Mouse (Mus musculus) hindbrain, embryonic 10.5 days (tissue): ENCODE measurements around the gene Rbm34. TPM values are rescaled to one million over a fixed set of nuclear protein-coding genes. Genes with fewer than 3 reads are reported as not detected.
"Not testable (repeated sequence)": the region's sequence is repeated elsewhere in the genome, so short reads cannot be mapped to it uniquely, and the experiment has no call there.

ENCODE experiments used
- DNase-seq: peaks from one replicate; pipeline ENCODE4 v3.0.0-alpha.2; 2017; ENCODE audit warnings: low spot score
- H3K27ac ChIP-seq: fragments of 300-500 bp; sonication (generic); 2 replicates; pipeline ENCODE4 v1.5.1; 2016; ENCODE audit warnings: mild to moderate bottlenecking, moderate library complexity
- H3K27me3 ChIP-seq: fragments of 300-500 bp; sonication (generic); 2 replicates; pipeline ENCODE4 v1.6.1; 2016; ENCODE audit warnings: mild to moderate bottlenecking; ENCODE audit not compliant: poor library complexity, insufficient read depth, severe bottlenecking
- H3K36me3 ChIP-seq: fragments of 300-500 bp; sonication (generic); 2 replicates; pipeline ENCODE4 v1.6.1; 2016; ENCODE audit warnings: mild to moderate bottlenecking, moderate library complexity
- H3K4me1 ChIP-seq: fragments of 300-500 bp; sonication (generic); replicated peaks from 2 replicates; pipeline ENCODE4 v1.6.1; 2016; ENCODE audit warnings: mild to moderate bottlenecking
- H3K4me3 ChIP-seq: fragments of 300-500 bp; sonication (generic); 2 replicates; pipeline ENCODE4 v1.5.1; 2016; ENCODE audit warnings: mild to moderate bottlenecking, moderate library complexity
- H3K9me3 ChIP-seq: fragments of 300-500 bp; sonication (generic); 2 replicates; pipeline ENCODE4 v1.6.1; 2016; ENCODE audit warnings: mild to moderate bottlenecking, moderate library complexity
- WGBS: fragments of 180-500 bp; shearing (Covaris S2); methylation state at CpG from one replicate; pipeline ENCODE4 v1.1.7; 2016; 5-methylcytosine and 5-hydroxymethylcytosine counted together
- polyA plus RNA-seq: library from polyadenylated mRNA; unstranded; fragments of >200 nt; fragmentation: Nextera tagmentation; extraction: Ambion mirVana; gene quantifications from 2 replicates; pipeline ENCODE4 v1.2.1, GENCODE M21; 2016

The Rbm34 gene
- polyA plus RNA-seq, result 22.2 and 22.6 TPM in 2 replicates

- H3K4me3 ChIP-seq, result peak within 1 kb of the TSS; percentile 91
- H3K27me3 ChIP-seq, result no peaks in the 10 kb centered on the region
- peak; percentile 93 for DNase-seq
- peak within 1 kb of the TSS; percentile 86 for H3K27ac ChIP-seq
- H3K4me1 ChIP-seq, result peaks cover 16% of the 10 kb centered on the region
- WGBS, result under 1% methylated on average over 50 of the region's 50 CpGs
- no peaks in the 10 kb centered on the region for H3K9me3 ChIP-seq
- H3K36me3 ChIP-seq, result peaks cover 36% of the 10 kb centered on the region
Observed at GRCm38 (mm10) chr8:126970579-126971313, at the start of gene Rbm34. Gene Rbm34, minus strand, starts transcription at chr8:126971071.

- Histone ChIP-seq H3K9me3 (no peaks in the 10 kb centered on the region), H3K36me3 (no peaks in the 10 kb centered on the region), H3K27ac (no peak overlapping the region), H3K27me3 (no peaks in the 10 kb centered on the region), H3K4me1 (no peaks in the 10 kb centered on the region), H3K4me3 (no peak overlapping the region)
- no peak for DNase-seq
- whole genome bisulfite sequencing, result 50% methylated on average over 9 of the region's 9 CpGs
Observed at GRCm38 (mm10) chr8:127011668-127012067, 40.8 kb upstream of the Rbm34 start.

- DNase-seq, result no peak
- H3K4me1 ChIP-seq, result no peaks in the 10 kb centered on the region
- 76% methylated on average over 1 of the region's 1 CpGs for WGBS
- no peak overlapping the region for H3K27ac ChIP-seq
- no peaks in the 10 kb centered on the region for H3K36me3 ChIP-seq
- no peaks in the 10 kb centered on the region for H3K27me3 ChIP-seq
- H3K4me3 ChIP-seq, result no peak overlapping the region
- no peaks in the 10 kb centered on the region for H3K9me3 ChIP-seq
Observed at GRCm38 (mm10) chr8:126994506-126994905, 23.6 kb upstream of the Rbm34 start.

GRCm38 (mm10) chr8:126989363-126990153, 18.7 kb upstream of the Rbm34 start:
- no peaks in the 10 kb centered on the region for H3K9me3 ChIP-seq
- no peak for DNase-seq
- H3K4me3 ChIP-seq, result no peak overlapping the region
- 82% methylated on average over 5 of the region's 5 CpGs for WGBS
- no peaks in the 10 kb centered on the region for H3K36me3 ChIP-seq
- H3K4me1 ChIP-seq, result 0 out of 2 replicates have a peak, but pooled peaks cover 4% of the 10 kb centered on the region
- no peak overlapping the region for H3K27ac ChIP-seq
- H3K27me3 ChIP-seq, result no peaks in the 10 kb centered on the region

GRCm38 (mm10) chr8:126988346-126989006, 17.6 kb upstream of the Rbm34 start:
- Histone ChIP-seq H3K36me3 (no peaks in the 10 kb centered on the region), H3K4me1 (0 out of 2 replicates have a peak, but pooled peaks cover 4% of the 10 kb centered on the region), H3K9me3 (no peaks in the 10 kb centered on the region), H3K4me3 (no peak overlapping the region), H3K27me3 (no peaks in the 10 kb centered on the region), H3K27ac (no peak overlapping the region)
- 67% methylated on average over 16 of the region's 16 CpGs for WGBS
- DNase-seq, result no peak

- 4% methylated on average over 12 of the region's 12 CpGs for WGBS
- H3K4me1 ChIP-seq, result 0 out of 2 replicates have a peak, but pooled peaks cover 4% of the 10 kb centered on the region
- peak; percentile 79 for DNase-seq
- no peak overlapping the region for H3K27ac ChIP-seq
- no peaks in the 10 kb centered on the region for H3K27me3 ChIP-seq
- no peak overlapping the region for H3K4me3 ChIP-seq
- H3K36me3 ChIP-seq, result no peaks in the 10 kb centered on the region
- no peaks in the 10 kb centered on the region for H3K9me3 ChIP-seq
Observed at GRCm38 (mm10) chr8:126986495-126986894, 15.6 kb upstream of the Rbm34 start.

- 73% methylated on average over 5 of the region's 5 CpGs for WGBS
- Histone ChIP-seq H3K4me3 (no peak overlapping the region), H3K36me3 (no peaks in the 10 kb centered on the region), H3K27ac (no peak overlapping the region), H3K9me3 (no peaks in the 10 kb centered on the region), H3K27me3 (peaks cover 34% of the 10 kb centered on the region), H3K4me1 (0 out of 2 replicates have a peak, but pooled peaks cover 3% of the 10 kb centered on the region)
- DNase-seq, result no peak
Observed at GRCm38 (mm10) chr8:126980046-126980445, 9.2 kb upstream of the Rbm34 start.

- Histone ChIP-seq H3K27me3 (peaks cover 34% of the 10 kb centered on the region), H3K4me1 (0 out of 2 replicates have a peak, but pooled peaks cover 3% of the 10 kb centered on the region), H3K9me3 (no peaks in the 10 kb centered on the region), H3K27ac (no peak overlapping the region), H3K36me3 (no peaks in the 10 kb centered on the region), H3K4me3 (peak overlapping the region; percentile 35)
- DNase-seq, result no peak
- 26% methylated on average over 27 of the region's 27 CpGs for WGBS
Observed at GRCm38 (mm10) chr8:126979091-126979920, 8.4 kb upstream of the Rbm34 start.

- H3K4me1 ChIP-seq, H3K36me3 ChIP-seq, DNase-seq, H3K9me3 ChIP-seq, H3K27ac ChIP-seq: not testable (repeated sequence)
- Histone ChIP-seq H3K4me3 (peak overlapping the region; percentile 35), H3K27me3 (peaks cover 34% of the 10 kb centered on the region)
- 54% methylated on average over 3 of the region's 3 CpGs for WGBS
Observed at GRCm38 (mm10) chr8:126978535-126978934, 7.7 kb upstream of the Rbm34 start.

- WGBS, result 78% methylated on average over 10 of the region's 10 CpGs
- Histone ChIP-seq H3K36me3 (no peaks in the 10 kb centered on the region), H3K27ac (no peak overlapping the region), H3K4me3 (no peak overlapping the region), H3K9me3 (no peaks in the 10 kb centered on the region), H3K4me1 (0 out of 2 replicates have a peak, but pooled peaks cover 3% of the 10 kb centered on the region), H3K27me3 (peaks cover 34% of the 10 kb centered on the region)
- no peak for DNase-seq
Observed at GRCm38 (mm10) chr8:126978028-126978427, 7.2 kb upstream of the Rbm34 start.

GRCm38 (mm10) chr8:126976608-126977348, 5.9 kb upstream of the Rbm34 start:
- no peak for DNase-seq
- peaks cover 34% of the 10 kb centered on the region for H3K27me3 ChIP-seq
- no peak overlapping the region for H3K27ac ChIP-seq
- H3K4me1 ChIP-seq, result 0 out of 2 replicates have a peak, but pooled peaks cover 3% of the 10 kb centered on the region
- WGBS, result 77% methylated on average over 8 of the region's 8 CpGs
- H3K9me3 ChIP-seq, result no peaks in the 10 kb centered on the region
- no peaks in the 10 kb centered on the region for H3K36me3 ChIP-seq
- H3K4me3 ChIP-seq, result no peak overlapping the region
